Mouse (Mus musculus): ENCODE results near the gene Btbd8. TPM values are rescaled to one million over a fixed set of nuclear protein-coding genes. Genes with fewer than 3 reads are reported as not detected.
A peak's percentile ranks its signal among the peaks of the same experiment; 100 is the strongest.

Btbd8 gene
- polyA plus RNA-seq, 1 experiment, result 0.70 TPM

GRCm38 (mm10) chr5:107524281-107524680 lies 86.5 kb downstream of the Btbd8 start:
- 10% methylated on average over 10 of the region's 10 CpGs for WGBS
- H3K36me3 ChIP-seq (ENCODE audit: control insufficient read depth, insufficient read depth, low read length), result no peaks in the 10 kb centered on the region
- H3K27me3 ChIP-seq (ENCODE audit: control insufficient read depth, insufficient read depth, low read length), result no peaks in the 10 kb centered on the region
- H3K27ac ChIP-seq (ENCODE audit: insufficient read depth, low read length), result no peak overlapping the region
- no peak for DNase-seq (ENCODE audit: low read depth in 1 of 2, low spot score in 2 of 2)
- TF ChIP-seq CTCF (IDR thresholded peaks at IDR 0.05; ENCODE audit: extremely low read depth, insufficient read depth, insufficient read length, insufficient replicate concordance) (no peak), POLR2A (IDR thresholded peaks at IDR 0.05; ENCODE audit: low read depth, low read length) (no peak)
- peaks cover 3% of the 10 kb centered on the region; the same call in 1 of the 2 replicates for H3K4me1 ChIP-seq (ENCODE audit: control insufficient read depth, insufficient read depth, insufficient read length)
- no peak overlapping the region for H3K4me3 ChIP-seq (ENCODE audit: extremely low read depth, insufficient read depth, insufficient read length)

- Histone ChIP-seq H3K4me3 (ENCODE audit: extremely low read depth, insufficient read depth, insufficient read length) (no peak overlapping the region), H3K4me1 (ENCODE audit: control insufficient read depth, insufficient read depth, insufficient read length) (no peaks in the 10 kb centered on the region; the same call in 1 of the 2 replicates), H3K27me3 (ENCODE audit: control insufficient read depth, insufficient read depth, low read length) (no peaks in the 10 kb centered on the region), H3K27ac (ENCODE audit: insufficient read depth, low read length) (no peak overlapping the region), H3K36me3 (ENCODE audit: control insufficient read depth, insufficient read depth, low read length) (no peaks in the 10 kb centered on the region)
- DNase-seq (ENCODE audit: low read depth in 1 of 2, low spot score in 2 of 2), result no peak
- no peak for TF ChIP-seq POLR2A (IDR thresholded peaks at IDR 0.05; ENCODE audit: low read depth, low read length)
- no peak for TF ChIP-seq CTCF (IDR thresholded peaks at IDR 0.05; ENCODE audit: extremely low read depth, insufficient read depth, insufficient read length, insufficient replicate concordance)
- 71% methylated on average over 3 of the region's 3 CpGs for WGBS
These were observed 91.1 kb downstream of the Btbd8 start for GRCm38 (mm10) chr5:107528856-107529255.

- no peak overlapping the region for H3K27ac ChIP-seq (ENCODE audit: insufficient read depth, low read length)
- WGBS, result 78% methylated on average over 2 of the region's 2 CpGs
- H3K36me3 ChIP-seq (ENCODE audit: control insufficient read depth, insufficient read depth, low read length), result no peaks in the 10 kb centered on the region
- H3K4me1 ChIP-seq (ENCODE audit: control insufficient read depth, insufficient read depth, insufficient read length), result no peaks in the 10 kb centered on the region; the same call in 1 of the 2 replicates
- DNase-seq (ENCODE audit: low read depth in 1 of 2, low spot score in 2 of 2), result no peak
- no peak overlapping the region for H3K4me3 ChIP-seq (ENCODE audit: extremely low read depth, insufficient read depth, insufficient read length)
- no peaks in the 10 kb centered on the region for H3K27me3 ChIP-seq (ENCODE audit: control insufficient read depth, insufficient read depth, low read length)
- no peak for TF ChIP-seq POLR2A (IDR thresholded peaks at IDR 0.05; ENCODE audit: low read depth, low read length)
- no peak for TF ChIP-seq CTCF (IDR thresholded peaks at IDR 0.05; ENCODE audit: extremely low read depth, insufficient read depth, insufficient read length, insufficient replicate concordance)
These were observed 95.8 kb downstream of the Btbd8 start for GRCm38 (mm10) chr5:107533590-107533989.

- Histone ChIP-seq H3K4me1 (ENCODE audit: control insufficient read depth, insufficient read depth, insufficient read length) (no peaks in the 10 kb centered on the region; the same call in 1 of the 2 replicates), H3K27me3 (ENCODE audit: control insufficient read depth, insufficient read depth, low read length) (no peaks in the 10 kb centered on the region), H3K27ac (ENCODE audit: insufficient read depth, low read length) (no peak within 1 kb of the TSS), H3K4me3 (ENCODE audit: extremely low read depth, insufficient read depth, insufficient read length) (no peak within 1 kb of the TSS), H3K36me3 (ENCODE audit: control insufficient read depth, insufficient read depth, low read length) (no peaks in the 10 kb centered on the region)
- 85% methylated on average over 15 of the region's 15 CpGs for WGBS
- no peak for DNase-seq (ENCODE audit: low read depth in 1 of 2, low spot score in 2 of 2)
- no peak for TF ChIP-seq POLR2A (IDR thresholded peaks at IDR 0.05; ENCODE audit: low read depth, low read length)
- no peak for TF ChIP-seq CTCF (IDR thresholded peaks at IDR 0.05; ENCODE audit: extremely low read depth, insufficient read depth, insufficient read length, insufficient replicate concordance)
These were observed 96.8 kb downstream of the Btbd8 start, which contains the start of gene 1700028K03Rik for GRCm38 (mm10) chr5:107534581-107534980. TSS of gene 1700028K03Rik (plus strand) at chr5:107534709.

- Histone ChIP-seq H3K27ac (ENCODE audit: insufficient read depth, low read length) (no peak overlapping the region), H3K27me3 (ENCODE audit: control insufficient read depth, insufficient read depth, low read length) (no peaks in the 10 kb centered on the region), H3K4me3 (ENCODE audit: extremely low read depth, insufficient read depth, insufficient read length) (no peak overlapping the region), H3K36me3 (ENCODE audit: control insufficient read depth, insufficient read depth, low read length) (no peaks in the 10 kb centered on the region), H3K4me1 (ENCODE audit: control insufficient read depth, insufficient read depth, insufficient read length) (no peaks in the 10 kb centered on the region)
- WGBS, result 68% methylated on average over 7 of the region's 7 CpGs
- TF ChIP-seq POLR2A (IDR thresholded peaks at IDR 0.05; ENCODE audit: low read depth, low read length), result no peak
- TF ChIP-seq CTCF (IDR thresholded peaks at IDR 0.05; ENCODE audit: extremely low read depth, insufficient read depth, insufficient read length, insufficient replicate concordance), result no peak
- no peak for DNase-seq (ENCODE audit: low read depth in 1 of 2, low spot score in 2 of 2)
These were observed 103.9 kb downstream of the Btbd8 start for GRCm38 (mm10) chr5:107541696-107542095.

GRCm38 (mm10) chr5:107545927-107546326 lies 108.1 kb downstream of the Btbd8 start:
- 28% methylated on average over 4 of the region's 4 CpGs for WGBS
- no peaks in the 10 kb centered on the region for H3K4me1 ChIP-seq (ENCODE audit: control insufficient read depth, insufficient read depth, insufficient read length)
- no peak overlapping the region for H3K4me3 ChIP-seq (ENCODE audit: extremely low read depth, insufficient read depth, insufficient read length)
- peaks cover 6% of the 10 kb centered on the region for H3K36me3 ChIP-seq (ENCODE audit: control insufficient read depth, insufficient read depth, low read length)
- H3K27ac ChIP-seq (ENCODE audit: insufficient read depth, low read length), result no peak overlapping the region
- H3K27me3 ChIP-seq (ENCODE audit: control insufficient read depth, insufficient read depth, low read length), result no peaks in the 10 kb centered on the region
- TF ChIP-seq POLR2A (IDR thresholded peaks at IDR 0.05; ENCODE audit: low read depth, low read length) (no peak), CTCF (IDR thresholded peaks at IDR 0.05; ENCODE audit: extremely low read depth, insufficient read depth, insufficient read length, insufficient replicate concordance) (no peak)
- peak in 1 of 2 experiments; percentile 21 for DNase-seq (ENCODE audit: low read depth in 1 of 2, low spot score in 2 of 2)

GRCm38 (mm10) chr5:107547955-107548354 lies 110.2 kb downstream of the Btbd8 start:
- no peak for DNase-seq (ENCODE audit: low read depth in 1 of 2, low spot score in 2 of 2)
- WGBS, result 79% methylated on average over 3 of the region's 3 CpGs
- TF ChIP-seq CTCF (IDR thresholded peaks at IDR 0.05; ENCODE audit: extremely low read depth, insufficient read depth, insufficient read length, insufficient replicate concordance) (no peak), POLR2A (IDR thresholded peaks at IDR 0.05; ENCODE audit: low read depth, low read length) (no peak)
- no peak overlapping the region for H3K4me3 ChIP-seq (ENCODE audit: extremely low read depth, insufficient read depth, insufficient read length)
- no peaks in the 10 kb centered on the region for H3K4me1 ChIP-seq (ENCODE audit: control insufficient read depth, insufficient read depth, insufficient read length)
- H3K27ac ChIP-seq (ENCODE audit: insufficient read depth, low read length), result no peak overlapping the region
- no peaks in the 10 kb centered on the region for H3K27me3 ChIP-seq (ENCODE audit: control insufficient read depth, insufficient read depth, low read length)
- peaks cover 10% of the 10 kb centered on the region for H3K36me3 ChIP-seq (ENCODE audit: control insufficient read depth, insufficient read depth, low read length)

Measured in spleen, adult 2 months (tissue).